Mouse (Mus musculus) retina, postnatal 1 day (tissue): ENCODE measurements around the gene Akap1.

Source experiments
- DNase-seq: peaks from one replicate; pipeline ENCODE4 v3.0.0-alpha.2; 2012

Gene Akap1

GRCm38 (mm10) chr11:88873667-88874030 lies 9.3 kb upstream of the Akap1 start:
- peak; percentile 69 for DNase-seq

- peak; percentile 66 for DNase-seq
These were observed 8.8 kb upstream of the Akap1 start for GRCm38 (mm10) chr11:88873027-88873666.

- DNase-seq: no peak
These were observed 5.1 kb upstream of the Akap1 start for GRCm38 (mm10) chr11:88869443-88869842.

GRCm38 (mm10) chr11:88863904-88864457 lies 405 bp downstream of the Akap1 start:
- DNase-seq: peak; percentile 71

- peak; percentile 34 for DNase-seq
These were observed 1.1 kb downstream of the Akap1 start for GRCm38 (mm10) chr11:88863071-88863903.

- no peak for DNase-seq
These were observed 2.0 kb downstream of the Akap1 start for GRCm38 (mm10) chr11:88862355-88862754.

GRCm38 (mm10) chr11:88861060-88861459 lies 3.3 kb downstream of the Akap1 start:
- DNase-seq: no peak

- no peak for DNase-seq
These were observed 3.7 kb downstream of the Akap1 start for GRCm38 (mm10) chr11:88860641-88861040.

GRCm38 (mm10) chr11:88857311-88858005 lies 6.9 kb downstream of the Akap1 start:
- no peak for DNase-seq

GRCm38 (mm10) chr11:88856383-88856782 lies 8.0 kb downstream of the Akap1 start:
- DNase-seq: no peak

- DNase-seq: no peak
These were observed 8.6 kb downstream of the Akap1 start for GRCm38 (mm10) chr11:88855795-88856194.

- no peak for DNase-seq
These were observed 10.8 kb downstream of the Akap1 start for GRCm38 (mm10) chr11:88853588-88853987.

- DNase-seq: no peak
These were observed 11.6 kb downstream of the Akap1 start for GRCm38 (mm10) chr11:88852806-88853205.

- no peak for DNase-seq
These were observed 13.1 kb downstream of the Akap1 start for GRCm38 (mm10) chr11:88851049-88851825.

GRCm38 (mm10) chr11:88849732-88850131 lies 14.7 kb downstream of the Akap1 start:
- peak; percentile 43 for DNase-seq

- no peak for DNase-seq
These were observed 15.1 kb downstream of the Akap1 start for GRCm38 (mm10) chr11:88849284-88849683.

GRCm38 (mm10) chr11:88848590-88848989 lies 15.8 kb downstream of the Akap1 start:
- peak; percentile 89 for DNase-seq

GRCm38 (mm10) chr11:88847281-88848006 lies 16.9 kb downstream of the Akap1 start:
- no peak for DNase-seq

GRCm38 (mm10) chr11:88844384-88844783 lies 20.0 kb downstream of the Akap1 start:
- DNase-seq: no peak

- DNase-seq: no peak
These were observed 21.1 kb downstream of the Akap1 start for GRCm38 (mm10) chr11:88843305-88843704.

GRCm38 (mm10) chr11:88842315-88842975 lies 21.9 kb downstream of the Akap1 start:
- DNase-seq: no peak
